Mouse (Mus musculus) embryonic facial prominence, embryonic 11.5 days (tissue): Measurements from ENCODE around the gene Pcsk5. TPM values are rescaled to one million over a fixed set of nuclear protein-coding genes. Genes with fewer than 3 reads are reported as not detected.

Experiments
- ATAC-seq: fragments of 200-750 bp; cut with Nextera tagmentation; replicated peaks from 2 replicates; pipeline ENCODE4 v1.8.0; 2017; ENCODE audit warnings: low read depth; ENCODE audit not compliant: insufficient number of reproducible peaks, low FRiP score, low TSS enrichment
- DNase-seq: peaks from one replicate; pipeline ENCODE4 v3.0.0-alpha.2; 2015; ENCODE audit warnings: low spot score
- H3K27ac ChIP-seq: fragments of 300-500 bp; sonication (generic); replicated peaks from 2 replicates; pipeline ENCODE4 v1.5.1; 2014; ENCODE audit warnings: mild to moderate bottlenecking, low read depth, low read length, control low read depth
- H3K27me3 ChIP-seq: fragments of 300-500 bp; sonication (generic); 2 replicates; pipeline ENCODE4 v1.6.1; 2014; ENCODE audit warnings: mild to moderate bottlenecking, low read length, moderate library complexity, mixed read lengths; ENCODE audit not compliant: control insufficient read depth, insufficient read depth
- H3K36me3 ChIP-seq: fragments of 300-500 bp; sonication (generic); replicated peaks from 2 replicates; pipeline ENCODE4 v1.6.1; 2014; ENCODE audit warnings: low read depth, mild to moderate bottlenecking, low read length, moderate library complexity, mixed read lengths; ENCODE audit not compliant: control insufficient read depth, insufficient read depth
- H3K4me1 ChIP-seq: fragments of 300-500 bp; sonication (generic); 2 replicates; pipeline ENCODE4 v1.6.1; 2014; ENCODE audit warnings: low read length, mixed read lengths; ENCODE audit not compliant: control insufficient read depth, insufficient read depth
- H3K4me2 ChIP-seq: fragments of 300-500 bp; sonication (generic); 2 replicates; pipeline ENCODE4 v1.6.1; 2014; ENCODE audit warnings: low read depth, mild to moderate bottlenecking, control low read depth, low read length, moderate library complexity
- H3K4me3 ChIP-seq: fragments of 300-500 bp; sonication (generic); 2 replicates; pipeline ENCODE4 v1.5.1; 2014; ENCODE audit warnings: low read depth, low read length, control low read depth
- H3K9ac ChIP-seq: fragments of 300-500 bp; sonication (generic); replicated peaks from 2 replicates; pipeline ENCODE4 v1.6.1; 2014; ENCODE audit warnings: mild to moderate bottlenecking, control low read depth, low read length
- H3K9me3 ChIP-seq: fragments of 300-500 bp; sonication (generic); replicated peaks from 2 replicates; pipeline ENCODE4 v1.6.1; 2016; ENCODE audit warnings: mild to moderate bottlenecking, low read length, inconsistent platforms, mixed read lengths; ENCODE audit not compliant: control insufficient read depth
- WGBS: fragments of 180-500 bp; shearing (Covaris S2); extraction: QIAGEN DNeasy Blood & Tissue Kit; methylation state at CpG from one replicate; pipeline ENCODE4 v1.1.7; 2014; 5-methylcytosine and 5-hydroxymethylcytosine counted together
- polyA plus RNA-seq: library from polyadenylated mRNA; unstranded; fragments of >200 nt; fragmentation: Nextera tagmentation; extraction: Ambion mirVana; gene quantifications from 2 replicates; pipeline ENCODE4 v1.2.1, GENCODE M21; 2014

The Pcsk5 gene
- polyA plus RNA-seq, 1 experiment from 2014 or later, result 17.0 TPM

- Histone ChIP-seq H3K27ac (no peak overlapping the region), H3K9ac (no peak overlapping the region), H3K36me3 (no peaks in the 10 kb centered on the region), H3K4me2 (no peak overlapping the region), H3K27me3 (no peaks in the 10 kb centered on the region), H3K4me1 (no peaks in the 10 kb centered on the region), H3K4me3 (no peak overlapping the region), H3K9me3 (no peaks in the 10 kb centered on the region)
- DNase-seq (no peak), ATAC-seq (no peak)
- 92% methylated on average over 6 of the region's 6 CpGs for WGBS
These were observed 145.8 kb downstream of the Pcsk5 start for GRCm38 (mm10) chr19:17691626-17692025.

- H3K36me3 ChIP-seq, result no peaks in the 10 kb centered on the region
- no peaks in the 10 kb centered on the region for H3K27me3 ChIP-seq
- ATAC-seq (no peak), DNase-seq (no peak)
- 89% methylated on average over 7 of the region's 7 CpGs for WGBS
- H3K9me3 ChIP-seq, result no peaks in the 10 kb centered on the region
- H3K27ac ChIP-seq, result no peak overlapping the region
- H3K4me3 ChIP-seq, result no peak overlapping the region
- no peak overlapping the region for H3K9ac ChIP-seq
- no peaks in the 10 kb centered on the region for H3K4me1 ChIP-seq
- H3K4me2 ChIP-seq, result no peak overlapping the region
These were observed 159.1 kb downstream of the Pcsk5 start for GRCm38 (mm10) chr19:17678371-17678770.

- Histone ChIP-seq H3K27me3 (no peaks in the 10 kb centered on the region), H3K36me3 (no peaks in the 10 kb centered on the region), H3K9me3 (no peaks in the 10 kb centered on the region), H3K9ac (no peak overlapping the region), H3K4me2 (no peak overlapping the region), H3K27ac (no peak overlapping the region), H3K4me1 (no peaks in the 10 kb centered on the region; the same call in 1 of the 2 replicates), H3K4me3 (no peak overlapping the region)
- ATAC-seq (no peak), DNase-seq (no peak)
- 83% methylated on average over 3 of the region's 3 CpGs for WGBS
These were observed 174.8 kb downstream of the Pcsk5 start for GRCm38 (mm10) chr19:17662676-17663075.

- H3K4me2 ChIP-seq, result no peak overlapping the region
- H3K27ac ChIP-seq, result no peak overlapping the region
- H3K36me3 ChIP-seq, result no peaks in the 10 kb centered on the region
- H3K4me3 ChIP-seq, result no peak overlapping the region
- H3K27me3 ChIP-seq, result no peaks in the 10 kb centered on the region
- no peak overlapping the region for H3K9ac ChIP-seq
- 81% methylated on average over 6 of the region's 6 CpGs for WGBS
- no peaks in the 10 kb centered on the region; the same call in 1 of the 2 replicates for H3K4me1 ChIP-seq
- DNase-seq (no peak), ATAC-seq (no peak)
- H3K9me3 ChIP-seq, result no peaks in the 10 kb centered on the region
These were observed 175.2 kb downstream of the Pcsk5 start for GRCm38 (mm10) chr19:17662271-17662670.

GRCm38 (mm10) chr19:17659321-17659720 is 178.1 kb downstream of the Pcsk5 start:
- WGBS, result 23% methylated on average over 3 of the region's 3 CpGs
- H3K9me3 ChIP-seq, result no peaks in the 10 kb centered on the region
- H3K9ac ChIP-seq, result no peak overlapping the region
- DNase-seq (peak; percentile 56), ATAC-seq (0 out of 2 replicates have a peak, but pooled peaks have one; percentile 52)
- no peaks in the 10 kb centered on the region; the same call in 1 of the 2 replicates for H3K4me1 ChIP-seq
- no peaks in the 10 kb centered on the region for H3K36me3 ChIP-seq
- H3K27ac ChIP-seq, result no peak overlapping the region
- no peak overlapping the region for H3K4me2 ChIP-seq
- no peak overlapping the region for H3K4me3 ChIP-seq
- H3K27me3 ChIP-seq, result no peaks in the 10 kb centered on the region

GRCm38 (mm10) chr19:17650831-17651502 is 186.5 kb downstream of the Pcsk5 start:
- WGBS, result 35% methylated on average over 5 of the region's 5 CpGs
- Histone ChIP-seq H3K9me3 (no peaks in the 10 kb centered on the region), H3K27ac (no peak overlapping the region), H3K4me1 (no peaks in the 10 kb centered on the region; the same call in 1 of the 2 replicates), H3K9ac (no peak overlapping the region), H3K4me2 (no peak overlapping the region), H3K4me3 (no peak overlapping the region), H3K27me3 (no peaks in the 10 kb centered on the region), H3K36me3 (no peaks in the 10 kb centered on the region)
- DNase-seq (peak; percentile 15), ATAC-seq (0 out of 2 replicates have a peak, but pooled peaks have one; percentile 57)

GRCm38 (mm10) chr19:17649967-17650366 is 187.5 kb downstream of the Pcsk5 start:
- 65% methylated on average over 3 of the region's 3 CpGs for WGBS
- no peaks in the 10 kb centered on the region for H3K9me3 ChIP-seq
- H3K4me3 ChIP-seq, result no peak overlapping the region
- DNase-seq, result peak; percentile 19
- no peaks in the 10 kb centered on the region for H3K36me3 ChIP-seq
- H3K27ac ChIP-seq, result 0 out of 2 replicates have a peak overlapping the region, but pooled peaks have one; percentile 20
- no peak overlapping the region for H3K9ac ChIP-seq
- no peak overlapping the region for H3K4me2 ChIP-seq
- ATAC-seq, result peak; percentile 68; the same call in 1 of the 2 replicates
- no peaks in the 10 kb centered on the region; the same call in 1 of the 2 replicates for H3K4me1 ChIP-seq
- no peaks in the 10 kb centered on the region for H3K27me3 ChIP-seq

GRCm38 (mm10) chr19:17643128-17643797 is 194.2 kb downstream of the Pcsk5 start:
- H3K9me3 ChIP-seq, result no peaks in the 10 kb centered on the region
- no peak for ATAC-seq
- no peak overlapping the region for H3K4me2 ChIP-seq
- no peak overlapping the region for H3K4me3 ChIP-seq
- WGBS, result 69% methylated on average over 3 of the region's 3 CpGs
- no peaks in the 10 kb centered on the region for H3K4me1 ChIP-seq
- peak; percentile 17 for DNase-seq
- H3K27me3 ChIP-seq, result no peaks in the 10 kb centered on the region
- H3K36me3 ChIP-seq, result no peaks in the 10 kb centered on the region
- H3K9ac ChIP-seq, result no peak overlapping the region
- H3K27ac ChIP-seq, result no peak overlapping the region
